Mouse (Mus musculus) neural tube, embryonic 10.5 days (tissue): ENCODE results near the gene Ifih1.

ENCODE experiments used
- DNase-seq: peaks from one replicate; pipeline ENCODE4 v3.0.0-alpha.2; 2017; ENCODE audit warnings: low spot score; ENCODE audit errors: extremely low spot score

The Ifih1 gene

DNA sequence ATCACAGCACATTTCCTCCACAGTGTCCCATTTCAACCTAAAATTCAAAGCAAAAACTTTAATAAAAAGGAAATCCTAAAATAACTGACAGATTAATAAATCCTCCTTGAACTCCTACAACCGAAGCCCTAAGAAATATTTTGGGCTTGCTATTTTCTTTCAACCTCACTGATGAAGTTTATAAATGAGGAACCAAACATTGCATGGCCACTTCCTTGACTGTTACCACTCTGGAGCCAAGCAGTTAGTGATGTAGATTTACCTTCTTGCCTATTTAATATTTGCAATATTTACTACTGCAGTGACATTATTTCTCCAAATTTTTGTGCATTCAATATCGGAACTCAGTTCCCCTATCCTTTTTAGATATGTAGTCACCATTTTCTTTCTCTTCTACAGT is 6.2 kb downstream of the Ifih1 start:
- no peak for DNase-seq

DNA sequence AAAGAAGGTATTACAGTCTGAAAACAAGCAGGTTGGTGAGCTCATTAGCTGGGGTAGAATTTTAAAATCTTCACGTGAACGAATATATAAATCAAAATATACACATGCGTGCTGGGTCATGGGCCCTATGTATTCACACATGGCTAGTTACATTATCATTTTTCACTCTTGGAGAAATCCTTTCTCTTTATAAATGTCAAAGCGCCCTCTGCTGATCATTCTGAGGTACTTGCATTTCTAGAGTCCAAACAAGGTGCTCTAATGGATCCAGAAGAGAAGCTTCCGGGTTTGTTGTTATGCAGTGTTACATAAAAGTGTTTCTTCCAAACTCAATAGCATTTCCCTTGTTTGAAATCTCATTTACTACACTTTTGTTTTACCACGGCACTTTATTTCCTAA is 15.6 kb downstream of the Ifih1 start:
- DNase-seq, result no peak

DNA sequence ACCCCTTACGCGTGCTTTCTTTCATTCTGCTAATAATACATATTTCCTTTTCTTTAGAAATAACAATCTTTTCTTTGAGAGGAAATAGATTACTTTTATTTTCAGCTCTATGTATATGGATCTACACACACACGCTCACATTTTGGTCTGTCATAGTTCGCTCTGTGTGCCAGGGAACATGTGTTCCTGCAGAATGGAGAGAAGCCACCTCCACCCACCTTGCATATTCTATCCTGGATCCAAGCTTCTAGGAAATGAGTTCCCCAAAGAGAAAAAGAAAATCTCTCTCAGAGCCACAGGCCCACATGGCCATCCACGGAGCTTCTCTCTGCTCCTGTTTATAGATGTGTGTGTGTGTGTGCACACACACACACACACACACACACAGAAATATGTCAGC is 17.7 kb downstream of the Ifih1 start:
- DNase-seq, result no peak

DNA sequence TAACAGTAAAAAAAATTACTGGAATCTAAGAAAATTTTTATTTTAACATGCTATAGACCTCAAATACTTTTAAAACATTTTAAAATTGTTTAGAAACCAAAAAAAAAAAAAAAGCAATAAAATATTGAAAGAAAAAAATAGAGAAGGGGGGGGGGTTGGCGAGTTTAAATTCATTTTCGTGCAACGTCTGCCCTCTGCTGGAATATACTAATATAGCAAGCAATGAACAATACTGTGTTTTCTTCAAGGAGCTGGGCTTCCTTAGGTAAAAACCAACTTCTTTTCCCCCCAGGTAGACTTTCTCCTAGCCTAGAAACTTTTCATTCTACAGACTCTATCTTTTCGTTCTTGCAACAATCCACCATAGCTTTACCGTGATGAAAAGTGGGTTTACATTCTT is 18.3 kb downstream of the Ifih1 start:
- no peak for DNase-seq

DNA sequence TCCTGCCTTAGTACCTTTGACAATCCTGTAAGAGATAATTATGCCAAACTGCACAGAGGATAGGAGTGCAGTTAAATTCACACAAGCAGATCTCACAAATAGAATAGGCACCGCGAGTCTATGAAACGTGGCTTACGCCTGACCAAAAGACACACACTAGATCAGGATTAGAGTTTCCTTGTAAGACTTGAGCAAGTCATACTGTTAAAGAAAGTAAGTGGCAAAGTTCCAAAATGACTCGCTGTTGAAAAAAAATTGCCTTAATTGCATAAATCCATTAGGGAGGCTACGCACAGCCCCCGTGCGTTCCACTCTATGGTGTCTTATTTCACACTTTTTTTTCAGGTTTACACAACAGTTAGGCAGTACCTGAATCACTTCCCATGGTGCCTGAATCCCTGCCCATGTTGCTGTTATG is 23.0 kb downstream of the Ifih1 start:
- no peak for DNase-seq

DNA sequence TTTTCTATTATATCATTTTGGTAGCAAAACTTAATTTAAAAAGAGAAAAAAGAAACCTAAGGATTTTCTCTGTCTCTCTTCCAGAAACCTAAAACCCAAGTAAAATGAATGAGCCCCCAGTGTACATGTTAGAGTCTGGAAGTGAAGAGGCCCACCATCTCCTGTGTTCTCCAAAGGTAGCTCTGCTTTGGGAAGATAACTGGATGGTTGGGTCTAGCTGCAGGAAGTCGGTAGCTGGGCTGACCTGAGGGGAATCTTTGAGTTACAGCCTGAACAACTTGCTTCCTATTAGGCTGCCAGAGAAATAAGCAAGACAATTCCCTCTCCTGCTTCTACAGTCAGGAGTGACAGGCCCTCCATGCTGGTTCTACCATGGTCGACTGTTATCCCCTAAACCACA is 26.4 kb downstream of the Ifih1 start:
- no peak for DNase-seq

DNA sequence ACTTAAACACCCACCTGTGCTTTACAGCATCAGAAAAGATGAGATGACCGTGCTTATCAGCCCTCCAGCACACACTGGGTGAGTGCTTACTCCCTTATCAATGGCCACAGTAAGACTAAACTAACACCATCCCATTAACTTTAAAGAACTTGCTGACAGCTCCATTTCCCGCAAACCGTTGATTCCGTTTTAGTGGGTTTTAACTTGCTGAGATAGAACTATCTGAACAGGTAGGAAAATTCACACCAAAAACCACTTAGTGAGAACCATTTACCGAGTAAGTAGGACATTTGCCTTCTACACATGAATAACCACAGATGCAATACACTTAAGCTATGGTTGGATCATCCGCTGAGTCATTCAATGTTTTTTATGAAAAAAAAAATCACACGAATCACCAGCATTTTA is 27.1 kb downstream of the Ifih1 start:
- DNase-seq, result no peak

DNA sequence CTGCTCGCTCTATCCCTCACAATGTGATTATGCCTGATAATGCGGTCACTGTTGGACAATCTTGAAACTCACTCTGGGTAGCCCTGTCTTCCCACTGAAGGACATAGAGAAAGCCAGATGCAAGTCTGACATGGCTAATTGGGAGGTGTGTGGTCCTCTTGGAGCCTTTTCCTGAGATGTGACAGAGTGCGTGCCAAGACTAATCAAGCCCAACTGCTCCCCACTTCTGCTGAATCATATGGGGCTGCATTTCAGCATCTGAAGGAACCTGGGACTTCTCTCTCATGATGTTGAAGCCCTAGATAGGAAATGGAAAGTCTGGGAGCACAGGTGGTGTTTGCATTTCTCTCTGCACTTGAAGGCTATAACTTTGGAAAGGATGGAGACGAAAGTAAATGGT is 32.9 kb downstream of the Ifih1 start:
- DNase-seq, result no peak

DNA sequence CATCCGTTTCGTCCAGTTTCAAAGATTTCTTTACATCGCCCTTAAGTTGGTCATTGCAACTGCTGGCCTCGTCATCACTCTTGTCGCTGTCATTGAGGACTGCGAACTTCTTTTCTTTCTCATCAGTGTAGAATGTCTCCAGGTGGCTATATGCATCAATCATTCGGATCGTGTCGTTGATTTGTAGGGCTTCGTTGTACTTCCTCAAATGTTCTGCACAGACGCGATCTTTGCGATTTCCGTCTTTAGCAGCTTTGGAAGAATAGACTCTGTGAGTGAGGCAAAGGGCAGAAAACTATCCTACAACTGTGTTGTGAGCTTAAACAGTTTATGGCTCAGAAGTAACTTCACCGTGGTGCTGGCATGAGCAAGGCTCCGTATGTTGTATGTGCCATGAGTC is 39.9 kb downstream of the Ifih1 start:
- no peak for DNase-seq

DNA sequence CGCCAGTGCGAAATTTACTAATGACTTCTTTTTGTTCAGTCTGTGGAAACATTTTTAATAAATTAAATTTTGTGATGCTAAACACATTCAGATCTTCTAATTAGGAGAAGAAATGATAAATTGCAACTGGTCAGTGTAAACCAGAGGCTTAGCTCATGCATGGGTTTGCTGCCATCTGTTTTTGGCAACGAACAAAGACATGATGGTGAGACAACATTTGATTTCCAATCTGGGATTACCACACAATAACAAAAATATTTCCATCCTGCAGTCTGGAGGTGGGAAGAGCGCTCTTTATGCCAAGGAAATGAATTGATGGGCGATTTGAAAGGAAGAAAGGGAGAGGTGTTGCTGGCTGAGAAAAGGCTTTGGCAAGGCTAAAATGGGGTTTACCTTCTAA is 42.5 kb downstream of the Ifih1 start:
- DNase-seq, result no peak

DNA sequence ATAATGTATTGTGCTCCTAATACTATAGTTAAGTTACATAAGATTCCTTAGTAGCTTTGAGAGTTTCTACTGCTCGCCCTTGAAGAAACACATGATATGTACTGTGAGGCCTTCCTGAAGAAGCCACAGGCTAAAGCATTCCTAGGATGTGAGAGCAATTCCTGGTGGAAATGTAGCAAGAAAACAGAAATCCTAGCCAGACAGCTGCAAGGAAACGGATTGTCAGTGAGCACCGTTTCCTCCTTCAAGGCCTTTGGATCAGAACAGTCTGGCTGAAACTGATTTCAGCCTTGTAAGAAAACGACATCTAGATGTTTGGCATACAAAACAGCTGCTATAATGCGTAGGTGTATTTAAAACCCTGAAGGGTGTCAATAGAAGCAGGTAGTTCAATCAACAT is 49.5 kb downstream of the Ifih1 start:
- no peak for DNase-seq

DNA sequence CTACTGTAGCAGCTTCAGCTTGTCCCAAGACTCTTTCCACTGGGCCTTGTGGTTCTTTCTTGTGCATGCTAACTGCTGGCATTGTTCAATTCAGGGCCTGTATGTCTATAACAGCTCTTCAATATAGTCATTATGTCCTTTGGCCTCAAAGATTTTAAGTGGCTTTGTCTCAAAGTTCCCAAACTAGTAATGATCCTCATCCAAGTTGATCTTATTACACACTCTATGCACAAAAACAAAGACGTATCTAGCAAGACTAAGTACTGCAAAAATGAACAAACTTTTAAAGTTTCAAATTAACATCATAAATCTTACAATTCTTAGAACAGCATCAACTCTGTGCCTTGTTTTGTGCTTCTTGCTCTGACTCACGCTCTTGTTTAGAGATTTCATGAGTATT is 51.6 kb downstream of the Ifih1 start:
- DNase-seq, result no peak

DNA sequence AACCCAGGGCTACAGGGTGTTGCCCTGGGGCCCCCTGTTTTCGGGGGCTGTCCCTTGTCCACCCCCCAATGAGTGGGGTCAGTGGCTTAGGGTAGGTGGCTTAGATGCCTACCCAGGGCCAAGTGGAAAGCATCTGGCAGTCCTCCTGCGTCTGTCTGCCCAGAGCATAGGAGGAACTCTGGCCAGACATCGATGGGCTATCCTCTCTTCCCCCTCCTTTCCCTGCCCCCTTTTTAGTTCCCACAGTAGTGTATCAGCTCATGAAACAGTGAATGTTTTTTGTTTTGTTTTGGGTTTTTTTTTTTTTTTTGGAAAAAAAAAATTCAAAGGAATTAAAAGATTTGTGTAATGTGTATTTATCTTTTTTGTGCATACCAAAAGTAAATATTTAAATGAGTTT is 54.5 kb downstream of the Ifih1 start:
- no peak for DNase-seq

DNA sequence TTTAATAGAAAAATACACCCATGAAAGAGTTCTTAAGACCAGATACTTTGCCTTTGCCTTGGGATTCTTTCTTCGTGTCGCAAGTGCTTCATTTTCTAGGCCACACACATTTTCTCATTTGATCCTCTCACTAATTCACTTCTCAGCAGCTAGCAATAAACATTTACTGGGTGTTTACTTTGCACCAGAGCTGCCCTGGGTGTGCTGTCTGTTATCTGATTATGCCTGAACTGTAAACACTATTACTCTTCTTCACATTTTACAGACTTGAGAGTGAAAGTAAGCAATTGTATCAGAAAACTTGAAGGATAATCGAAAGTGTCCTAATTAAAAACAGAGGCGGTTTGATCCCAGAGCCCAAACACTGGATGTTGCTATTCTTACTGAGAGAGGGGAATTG is 56.7 kb downstream of the Ifih1 start:
- DNase-seq, result no peak

DNA sequence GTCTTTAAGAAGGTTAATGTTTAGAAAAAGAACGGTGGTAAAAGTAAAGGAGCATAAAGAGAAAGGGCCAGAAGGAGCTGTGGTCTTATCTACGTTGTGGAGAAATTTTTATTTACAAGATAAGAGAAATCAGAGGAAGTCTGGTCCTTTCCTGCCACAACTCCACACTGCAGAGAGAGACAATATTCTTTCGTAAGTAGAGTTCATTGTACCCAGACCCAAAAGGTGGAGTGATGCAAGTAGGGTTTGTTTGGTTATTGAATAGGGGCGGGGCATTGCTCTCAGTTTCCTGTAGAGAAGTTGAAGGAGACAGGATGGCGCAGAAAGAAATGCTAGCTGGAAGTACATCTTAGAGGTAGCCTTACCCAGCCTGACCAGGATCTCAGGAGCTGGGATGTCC is 60.3 kb downstream of the Ifih1 start:
- DNase-seq, result no peak

DNA sequence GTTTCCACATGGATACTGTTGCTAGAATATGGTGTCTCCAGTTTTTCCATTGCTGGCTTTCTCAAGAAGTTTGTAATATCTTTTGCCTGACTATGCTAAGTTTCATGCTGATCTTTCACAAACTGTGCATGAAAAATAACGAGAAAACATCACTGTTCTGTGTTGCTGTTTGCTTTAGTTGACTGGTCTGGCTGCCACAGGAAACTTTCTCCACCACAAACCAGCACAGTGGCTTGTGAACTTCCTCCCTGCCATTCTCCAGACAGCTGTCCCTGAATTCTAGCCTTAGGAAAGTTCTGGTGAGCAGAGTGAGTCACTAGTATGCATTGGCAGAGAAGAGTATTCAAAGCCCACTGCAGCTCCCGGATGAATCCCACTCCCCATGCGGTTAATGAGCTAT is 71.1 kb downstream of the Ifih1 start:
- DNase-seq, result no peak

DNA sequence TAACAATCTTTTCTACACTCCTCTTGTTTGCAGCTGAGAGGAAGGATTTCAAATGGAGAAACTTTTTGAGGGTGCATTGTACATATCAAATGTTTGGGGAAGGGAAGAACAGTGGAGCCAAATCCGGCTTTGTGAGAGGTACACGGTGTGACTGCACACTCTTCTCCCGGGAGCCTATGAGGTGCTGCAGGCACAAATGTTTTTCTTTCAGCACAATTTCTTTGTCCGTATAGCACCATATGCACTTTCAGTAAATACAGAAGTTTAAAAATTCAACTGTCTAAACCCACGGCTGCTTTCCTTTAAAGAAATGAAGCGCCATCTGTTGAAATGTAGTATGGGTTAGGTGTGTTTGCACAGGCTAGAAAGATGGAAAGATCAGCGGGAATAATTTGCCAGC is 71.8 kb downstream of the Ifih1 start:
- no peak for DNase-seq

DNA sequence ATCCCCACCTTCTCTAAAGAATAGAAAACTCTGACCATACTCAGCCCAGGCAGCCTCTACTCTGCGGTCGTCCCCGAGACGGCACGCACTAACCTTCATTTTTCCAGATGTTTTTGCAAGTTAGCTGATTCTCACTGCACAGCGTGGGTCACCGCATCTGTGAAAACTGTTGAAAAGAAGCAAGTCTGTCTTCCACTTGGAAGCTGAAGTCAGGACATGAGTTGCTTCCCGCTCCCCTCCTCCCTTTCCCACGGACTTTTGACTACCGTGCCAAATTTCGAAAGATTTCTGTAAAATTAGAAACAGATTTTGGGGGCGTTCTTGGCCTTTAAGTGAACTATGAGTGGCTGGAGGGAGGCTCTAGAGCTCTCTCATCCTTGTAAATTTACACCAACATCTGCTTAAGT is 72.3 kb downstream of the Ifih1 start, which contains the start of gene Fap:
Gene Fap, minus strand, starts transcription at position 323 of the 407 bp plus-strand sequence.
- DNase-seq, result peak; percentile 46

DNA sequence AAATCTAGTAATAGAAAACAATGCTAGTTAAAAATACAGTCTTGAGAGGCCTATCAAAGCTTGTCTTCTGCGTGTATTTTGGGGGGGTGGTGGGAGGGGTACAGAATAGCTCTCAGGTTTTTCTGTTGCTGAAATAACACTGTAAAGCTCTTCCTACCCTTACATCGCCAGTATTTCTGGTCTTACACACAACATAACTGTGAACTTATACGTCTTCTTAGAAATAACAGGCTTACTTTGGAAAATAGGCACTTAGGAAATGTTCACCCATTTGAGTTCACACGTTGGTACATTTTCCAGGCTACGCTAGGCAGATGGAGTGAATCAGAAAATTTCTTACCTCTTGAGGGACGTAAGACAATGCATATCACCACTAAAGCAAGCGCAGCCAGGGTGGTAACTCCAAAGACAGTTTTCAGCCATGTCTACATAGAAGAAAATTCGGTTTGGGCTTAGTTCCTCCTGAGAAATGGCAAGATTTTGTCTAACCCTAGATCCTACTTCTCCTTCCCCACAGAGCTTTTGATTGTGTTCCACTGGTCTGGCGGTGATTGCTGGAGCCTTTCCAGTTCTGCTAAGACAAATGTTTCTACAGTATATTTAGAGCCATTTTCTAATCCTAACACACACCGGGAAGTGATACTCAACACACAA is 72.8 kb downstream of the Ifih1 start:
- DNase-seq, result no peak

DNA sequence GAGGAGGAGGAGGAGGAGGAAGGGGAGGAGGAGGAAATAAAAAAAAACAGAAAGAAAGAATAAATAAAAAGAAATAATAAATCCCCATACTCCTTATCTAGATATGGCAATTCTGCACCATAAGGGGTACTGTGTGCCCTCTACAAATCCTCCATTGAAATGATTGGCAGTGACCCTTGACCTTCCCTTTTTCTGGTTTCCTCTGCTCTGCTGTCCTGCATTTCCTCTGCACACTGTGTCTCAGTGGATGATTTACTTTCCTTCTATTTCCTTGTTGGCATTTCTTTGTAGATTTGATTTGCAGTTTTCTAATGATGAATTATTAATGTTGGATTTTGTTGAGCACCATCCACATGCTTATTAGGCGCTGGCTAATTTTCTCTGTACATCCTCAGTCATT is 81.4 kb downstream of the Ifih1 start:
- DNase-seq, result no peak

DNA sequence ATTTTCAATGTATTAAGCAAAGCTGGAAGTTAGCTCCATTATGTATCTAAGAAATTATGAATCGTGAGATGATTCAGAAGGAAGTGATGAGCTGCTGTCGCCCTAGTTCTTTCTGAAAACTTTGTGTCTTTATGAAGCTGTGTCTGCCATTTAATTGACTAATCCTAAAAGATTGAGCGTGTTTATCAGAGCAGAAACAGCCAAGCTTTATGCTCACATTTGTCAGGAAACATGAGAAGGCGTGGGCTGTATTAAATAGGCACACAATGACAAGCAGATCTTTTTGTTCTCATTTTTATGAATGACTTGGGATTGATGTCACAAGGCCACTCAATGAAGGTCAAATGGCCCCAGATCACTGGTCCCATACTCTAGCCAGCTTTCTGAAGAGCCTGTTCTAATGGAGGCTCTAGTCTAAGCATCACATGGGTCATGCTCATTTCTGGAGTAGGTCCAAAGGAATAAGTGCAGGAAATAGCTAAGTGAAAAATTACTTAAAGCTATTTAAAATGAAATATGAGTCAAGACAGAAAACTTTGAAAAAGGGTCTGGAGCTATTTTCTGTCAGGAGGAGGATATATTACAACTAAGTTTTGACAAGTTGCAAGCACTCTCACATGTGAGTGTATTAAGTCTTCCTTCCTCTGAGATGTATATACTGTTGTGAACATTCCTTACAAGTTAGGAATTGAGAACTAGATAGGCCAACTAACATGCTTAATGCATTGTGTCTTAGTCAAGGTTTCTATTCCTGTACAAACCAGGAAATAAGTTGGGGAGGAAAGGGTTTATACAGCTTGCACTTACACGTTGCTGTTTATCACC is 83.2 kb downstream of the Ifih1 start:
- no peak for DNase-seq

DNA sequence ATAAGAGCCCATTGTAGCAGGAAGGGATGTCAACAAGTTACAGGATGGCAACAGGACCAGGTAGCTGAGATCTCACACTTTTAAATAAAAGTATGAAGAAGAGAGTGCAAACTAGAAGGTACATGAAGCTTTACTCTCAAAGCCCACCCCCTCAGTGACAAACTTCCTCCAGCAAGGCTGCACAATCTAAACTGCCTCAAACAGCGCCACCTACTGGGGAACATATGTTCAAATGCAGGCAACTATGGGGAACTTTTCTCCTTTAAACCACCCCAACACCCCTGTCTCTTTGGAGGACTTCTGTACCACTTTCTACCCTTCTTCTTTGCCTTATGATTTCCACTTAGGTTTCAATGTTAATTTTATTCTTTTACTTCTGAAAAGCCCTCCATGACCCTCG is 88.6 kb downstream of the Ifih1 start:
- DNase-seq, result no peak

DNA sequence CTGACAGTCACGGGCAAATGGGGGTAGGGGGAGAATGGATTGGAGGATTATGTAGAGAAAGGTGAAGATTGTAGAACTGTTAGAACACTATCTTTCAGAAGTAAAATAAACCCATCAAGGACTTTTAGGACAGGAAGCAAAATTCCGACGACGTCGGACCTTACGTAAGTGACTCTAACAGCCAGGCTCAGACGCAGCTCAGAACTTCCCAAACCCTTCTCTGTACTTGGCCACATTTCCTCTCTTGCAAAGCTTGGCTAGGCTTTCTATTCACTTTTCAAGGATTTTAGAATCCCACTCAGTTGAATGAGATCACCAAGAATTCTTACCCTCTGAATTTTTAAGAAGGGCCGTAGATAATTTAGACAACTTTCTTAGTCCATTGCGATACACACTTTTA is 89.7 kb downstream of the Ifih1 start:
- DNase-seq, result no peak
